Mouse (Mus musculus) liver, adult 2 months (tissue): ENCODE data around the gene Mrpl23. TPM values are rescaled to one million over a fixed set of nuclear protein-coding genes. Genes with fewer than 3 reads are reported as not detected.

Experiments used
- DNase-seq: peaks from one replicate; pipeline ENCODE4 v3.0.0-alpha.2; 2011; ENCODE audit warnings: low read depth, low spot score; ENCODE audit errors: extremely low read depth
- H3K27ac ChIP-seq: fragments of 200-500 bp; replicated peaks from 2 replicates; pipeline ENCODE4 v1.5.1; 2012; ENCODE audit warnings: low read depth, mild to moderate bottlenecking, control low read depth, inconsistent platforms, low read length; ENCODE audit not compliant: insufficient read depth
- H3K27me3 ChIP-seq: fragments of 200-500 bp; 2 replicates; pipeline ENCODE4 v1.6.1; 2012; ENCODE audit warnings: mild to moderate bottlenecking, moderate library complexity, low read length, inconsistent platforms; ENCODE audit not compliant: control insufficient read depth, insufficient read depth
- H3K36me3 ChIP-seq: fragments of 200-500 bp; 2 replicates; pipeline ENCODE4 v1.6.1; 2012; ENCODE audit warnings: low read length, inconsistent platforms; ENCODE audit not compliant: control insufficient read depth, insufficient read depth
- H3K4me1 ChIP-seq: fragments of 200-500 bp; 2 replicates; pipeline ENCODE4 v1.6.1; 2011; ENCODE audit warnings: low read length; ENCODE audit not compliant: control insufficient read depth, insufficient read depth
- H3K4me3 ChIP-seq: fragments of 200-500 bp; 2 replicates; pipeline ENCODE4 v1.5.1; 2011; ENCODE audit warnings: low read depth, mild to moderate bottlenecking, control low read depth, low read length, moderate library complexity; ENCODE audit not compliant: insufficient read depth
- H3K79me2 ChIP-seq: fragments of 200-500 bp; 2 replicates; pipeline ENCODE4 v1.6.1; 2012; ENCODE audit warnings: inconsistent platforms, mild to moderate bottlenecking, low read length, moderate library complexity; ENCODE audit not compliant: control insufficient read depth, insufficient read depth
- H3K9ac ChIP-seq: fragments of 200-500 bp; 2 replicates; pipeline ENCODE4 v1.6.1; 2012; ENCODE audit warnings: low read depth, mild to moderate bottlenecking, control low read depth, inconsistent platforms, low read length
- CTCF ChIP-seq: fragments of 200-500 bp; IDR thresholded peaks from 2 replicates; pipeline ENCODE4 v1.5.1; 2011; ENCODE audit warnings: low read depth, low read length, control low read depth
- POLR2A ChIP-seq: fragments of 200-500 bp; IDR thresholded peaks from 2 replicates; pipeline ENCODE4 v1.6.1; 2011; ENCODE audit warnings: low read length, control low read depth; ENCODE audit not compliant: insufficient read depth; ENCODE audit errors: extremely low read depth
- WGBS: fragments of 180-500 bp; shearing (Covaris S2); methylation state at CpG from one replicate; pipeline ENCODE4 v1.1.7; 2018; 5-methylcytosine and 5-hydroxymethylcytosine counted together
- polyA plus RNA-seq: library from polyadenylated mRNA; depleted of rRNA; stranded (reverse); fragments of >200 nt; gene quantifications from 2 replicates; pipeline ENCODE4 v1.2.3, GENCODE M21; 2012
- total RNA-seq: library from RNA; depleted of rRNA; stranded (reverse); fragments of >200 nt; gene quantifications from 2 replicates; pipeline ENCODE4 v1.2.3, GENCODE M21; 2014

Mrpl23 gene
- total and polyA plus RNA-seq, 2 experiments = 7.6 to 45.0 TPM

DNA sequence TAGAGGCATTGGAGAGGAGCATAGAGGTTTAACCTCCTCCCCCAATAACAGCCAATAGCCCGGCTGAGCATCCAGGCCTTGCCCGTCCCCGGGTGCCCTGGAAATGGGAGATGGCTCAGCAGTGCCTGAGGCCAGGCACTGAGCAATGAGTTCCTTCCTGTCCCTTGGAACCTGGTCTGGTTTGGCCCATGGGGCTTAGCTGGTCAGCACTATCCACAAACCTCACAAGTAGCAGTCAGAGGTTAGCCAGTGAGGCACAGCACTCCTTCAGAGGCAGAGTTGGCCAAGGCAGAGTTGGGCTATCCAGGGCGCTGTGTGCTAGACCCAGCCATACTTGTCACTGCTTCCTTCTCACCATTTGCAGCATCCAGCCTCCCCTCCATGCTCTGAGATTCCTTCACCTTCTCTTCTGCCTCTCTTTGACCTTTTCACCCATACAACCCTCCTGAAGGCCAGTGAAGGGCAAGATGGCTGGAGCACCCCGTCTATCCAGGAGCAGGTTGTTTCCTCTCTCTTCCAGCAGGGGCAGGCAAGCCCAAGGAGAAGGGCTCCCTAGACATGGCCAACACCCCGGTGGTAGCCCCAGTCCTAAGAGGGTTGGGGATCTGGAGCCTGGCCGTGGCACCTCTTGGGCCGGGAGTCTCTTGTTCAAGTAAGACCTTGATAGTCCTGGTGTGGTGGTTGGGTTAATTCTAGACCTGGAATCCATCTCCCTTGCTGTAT, 23.0 kb downstream of the Mrpl23 start:
- TF ChIP-seq CTCF = no peak
- no peak for TF ChIP-seq POLR2A
- Histone ChIP-seq H3K4me3 (no peak overlapping the region), H3K27me3 (no peaks in the 10 kb centered on the region), H3K79me2 (no peaks in the 10 kb centered on the region), H3K4me1 (no peaks in the 10 kb centered on the region), H3K9ac (no peak overlapping the region), H3K36me3 (no peaks in the 10 kb centered on the region), H3K27ac (no peak overlapping the region)
- DNase-seq = no peak
- WGBS = 87% methylated on average over 8 of the region's 8 CpGs

DNA sequence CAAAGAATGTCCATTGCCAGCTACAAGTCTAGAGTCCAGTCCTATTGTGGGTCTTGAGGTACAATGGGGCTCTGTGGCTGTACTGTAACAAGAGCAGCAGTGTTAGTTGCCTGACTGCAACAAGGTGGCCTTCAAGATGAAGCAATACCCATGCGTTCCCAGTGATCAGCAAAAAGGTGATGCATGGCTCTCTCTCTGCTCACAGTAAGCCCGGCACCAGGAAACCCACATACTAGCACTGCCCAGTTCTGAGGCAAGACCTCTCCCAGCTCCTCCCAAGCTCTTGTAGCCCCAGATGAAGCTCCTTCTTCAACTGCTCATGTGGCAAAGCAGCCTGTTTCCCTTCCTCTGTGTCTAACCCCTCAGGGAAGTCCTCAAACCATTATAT, 23.6 kb downstream of the Mrpl23 start:
- Histone ChIP-seq H3K79me2 (no peaks in the 10 kb centered on the region), H3K27me3 (no peaks in the 10 kb centered on the region), H3K4me3 (no peak overlapping the region), H3K9ac (no peak overlapping the region), H3K36me3 (no peaks in the 10 kb centered on the region), H3K4me1 (no peaks in the 10 kb centered on the region), H3K27ac (no peak overlapping the region)
- TF ChIP-seq CTCF (no peak), POLR2A (no peak)
- no peak for DNase-seq
- WGBS = 88% methylated on average over 2 of the region's 2 CpGs

DNA sequence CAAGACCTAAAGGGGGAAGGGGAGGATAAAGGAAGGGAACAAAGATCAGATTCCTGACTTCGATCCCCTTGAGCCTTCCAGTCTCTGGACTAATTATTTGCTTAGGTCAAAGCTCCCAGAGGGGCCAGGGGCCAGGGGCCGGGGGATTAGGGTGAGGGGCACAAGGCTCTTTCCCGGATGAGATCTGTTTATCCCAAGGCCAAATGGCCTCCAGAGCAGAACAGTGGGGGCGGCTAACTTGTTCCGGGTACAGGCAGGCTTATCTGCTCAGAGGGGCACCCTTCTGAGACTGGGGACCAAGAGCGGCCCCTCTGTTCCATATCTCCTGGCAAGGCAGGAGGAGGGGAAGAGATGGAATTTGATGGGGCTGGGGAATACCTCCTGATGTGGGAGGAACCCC, 25.2 kb downstream of the Mrpl23 start:
- Histone ChIP-seq H3K27ac (no peak overlapping the region), H3K27me3 (no peaks in the 10 kb centered on the region), H3K36me3 (no peaks in the 10 kb centered on the region), H3K9ac (no peak overlapping the region), H3K79me2 (no peaks in the 10 kb centered on the region), H3K4me3 (no peak overlapping the region), H3K4me1 (no peaks in the 10 kb centered on the region)
- DNase-seq = no peak
- no peak for TF ChIP-seq POLR2A
- no peak for TF ChIP-seq CTCF
- WGBS = 77% methylated on average over 6 of the region's 6 CpGs

DNA sequence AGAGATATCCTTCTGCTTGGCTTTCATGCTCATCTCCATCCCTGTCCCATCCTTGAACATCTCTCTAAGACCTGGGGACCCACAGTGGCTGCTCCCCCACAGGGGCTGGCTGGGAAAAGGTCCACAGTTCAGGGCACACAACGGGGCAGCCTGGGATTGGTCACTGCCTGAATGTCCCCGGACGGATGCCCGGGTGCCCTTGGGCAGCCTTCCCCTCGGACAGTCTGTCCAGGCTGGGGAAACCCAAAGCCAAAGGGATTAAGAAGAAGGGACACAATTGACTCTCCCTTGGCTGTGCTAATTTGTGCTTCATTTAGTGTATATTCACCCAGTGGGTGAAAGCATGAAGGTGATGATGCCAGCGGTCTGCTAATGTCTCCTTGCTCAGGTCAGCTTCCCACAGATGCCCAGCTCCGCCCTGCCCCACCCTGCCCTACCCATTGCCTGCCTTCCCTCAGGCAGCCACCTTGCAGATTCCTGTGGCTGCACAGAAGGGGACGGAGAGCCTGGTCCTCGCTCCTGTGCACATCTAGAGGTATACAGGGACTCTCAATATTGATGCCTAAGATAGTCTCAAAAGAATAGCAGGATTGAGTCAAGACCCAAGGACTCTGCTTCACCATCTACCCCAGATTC, 26.1 kb downstream of the Mrpl23 start:
- no peak for DNase-seq
- 95% methylated on average over 9 of the region's 9 CpGs for WGBS
- TF ChIP-seq CTCF (no peak), POLR2A (no peak)
- Histone ChIP-seq H3K27ac (no peak overlapping the region), H3K4me1 (no peaks in the 10 kb centered on the region), H3K79me2 (no peaks in the 10 kb centered on the region), H3K36me3 (no peaks in the 10 kb centered on the region), H3K9ac (no peak overlapping the region), H3K4me3 (no peak overlapping the region), H3K27me3 (no peaks in the 10 kb centered on the region)

DNA sequence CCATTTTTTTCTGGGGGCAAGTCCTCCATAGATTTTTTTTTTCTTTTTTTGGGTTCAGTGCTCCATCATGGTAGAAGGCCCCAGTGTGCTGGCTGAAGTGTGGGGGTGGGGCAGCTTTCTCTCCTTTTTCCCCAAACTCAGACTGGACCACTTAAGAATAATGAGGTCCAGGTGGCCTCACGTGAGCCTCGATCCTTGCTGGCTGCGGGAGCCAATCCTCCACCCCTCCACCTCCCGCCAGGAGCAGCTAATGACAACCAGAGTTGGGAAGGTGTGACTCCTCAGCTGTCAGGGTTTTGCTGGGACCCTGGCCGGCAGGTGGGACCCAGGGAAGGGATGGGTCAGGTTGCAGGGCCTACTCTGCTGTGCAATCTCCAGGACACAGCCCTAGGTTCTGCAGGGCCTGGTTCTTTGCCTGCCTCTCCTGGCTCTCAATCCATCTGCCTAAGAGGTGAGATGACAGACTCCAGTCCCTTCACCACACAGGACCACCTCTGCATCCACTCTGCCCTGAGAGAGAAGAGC, 27.2 kb downstream of the Mrpl23 start:
- WGBS = 83% methylated on average over 5 of the region's 5 CpGs
- no peak overlapping the region for H3K4me3 ChIP-seq

More for the DNA sequence above, 27.2 kb downstream of the Mrpl23 start:
- H3K79me2 ChIP-seq = no peaks in the 10 kb centered on the region
- H3K27ac ChIP-seq = no peak overlapping the region
- no peak overlapping the region for H3K9ac ChIP-seq
- DNase-seq = no peak
- TF ChIP-seq CTCF (no peak), POLR2A (no peak)
- no peaks in the 10 kb centered on the region for H3K36me3 ChIP-seq
- no peaks in the 10 kb centered on the region for H3K4me1 ChIP-seq
- H3K27me3 ChIP-seq = no peaks in the 10 kb centered on the region
